Mouse (Mus musculus): ENCODE measurements around the gene Rps9. TPM values are rescaled to one million over a fixed set of nuclear protein-coding genes. Genes with fewer than 3 reads are reported as not detected.
"Not testable (repeated sequence)": the region's sequence is repeated elsewhere in the genome, so short reads cannot be mapped to it uniquely, and the experiment has no call there.

The Rps9 gene
- polyA plus RNA-seq, 1 experiment from 2014 or later = 893 TPM

DNA sequence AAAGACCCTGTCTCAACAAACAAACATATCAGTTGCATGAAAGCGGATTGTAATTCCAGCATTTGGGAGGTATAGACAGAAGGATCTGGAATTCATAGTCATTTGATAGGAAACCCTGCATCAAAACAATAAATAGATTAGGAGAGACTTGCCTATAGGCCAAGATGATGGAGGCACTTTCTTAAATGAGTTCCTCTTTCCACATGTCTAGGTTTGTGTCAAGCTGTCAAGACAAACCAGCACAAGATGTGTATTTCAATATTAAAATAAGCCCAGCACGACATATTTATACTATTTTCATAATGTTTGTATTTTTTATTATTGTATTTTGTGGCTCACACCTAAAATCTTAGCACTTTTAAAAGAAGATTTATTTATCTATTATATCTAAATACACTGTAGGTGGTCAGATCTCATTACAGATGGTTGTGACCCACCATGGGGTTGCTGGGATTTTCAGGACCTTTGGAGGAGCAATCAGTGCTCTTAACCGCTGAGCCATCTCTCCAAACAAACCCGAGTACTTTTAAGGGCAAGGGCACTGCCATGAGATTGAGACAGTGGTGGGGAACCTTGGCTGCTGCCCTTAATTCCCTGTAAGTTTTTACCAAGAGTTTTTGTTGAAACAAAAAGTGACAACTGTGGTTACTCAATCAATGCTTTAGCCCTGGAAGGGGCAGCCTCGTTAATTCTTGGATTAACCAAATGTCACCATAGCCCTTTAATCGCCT is 480 bp upstream of the Rps9 start:
- Histone ChIP-seq H3K36me3 (peaks cover 67% of the 10 kb centered on the region), H3K9me3 (replicated peaks) (no peaks in the 10 kb centered on the region), H3K4me2 (peak overlapping the region; percentile 96), H3K4me3 (peak overlapping the region; percentile 96), H3K4me1 (replicated peaks) (peaks cover 20% of the 10 kb centered on the region), H3K27me3 (replicated peaks) (no peaks in the 10 kb centered on the region), H3K9ac (peak overlapping the region; percentile 34), H3K27ac (ENCODE audit: poor library complexity, severe bottlenecking) (peak overlapping the region; percentile 91; the same call in 1 of the 2 replicates)
- WGBS = 21% methylated on average over 6 of the region's 6 CpGs
- ATAC-seq (ENCODE audit: insufficient number of reproducible peaks, low FRiP score) = peak; percentile 34

DNA sequence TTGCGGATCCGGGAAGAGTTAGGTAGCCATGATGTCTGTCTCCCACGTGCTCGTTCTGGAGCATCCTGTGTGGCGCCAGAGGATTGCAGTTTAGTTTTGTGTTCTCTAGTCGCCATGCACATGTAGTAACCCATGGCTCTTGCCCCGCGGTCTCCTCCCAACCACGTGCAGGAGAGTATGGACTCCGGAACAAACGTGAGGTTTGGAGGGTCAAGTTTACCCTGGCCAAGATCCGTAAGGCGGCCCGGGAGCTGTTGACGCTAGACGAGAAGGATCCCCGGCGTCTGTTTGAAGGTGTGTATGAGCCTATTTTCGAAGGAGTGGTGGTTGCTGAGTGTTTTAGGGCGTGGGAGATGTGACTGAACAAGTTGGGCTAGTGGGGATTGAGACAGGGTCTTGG is 682 bp downstream of the Rps9 start:
- H3K4me2 ChIP-seq = peak overlapping the region; percentile 96
- H3K9ac ChIP-seq = peak overlapping the region; percentile 93
- peak; percentile 54 for ATAC-seq (ENCODE audit: insufficient number of reproducible peaks, low FRiP score)
- H3K4me1 ChIP-seq (replicated peaks) = peaks cover 20% of the 10 kb centered on the region
- peaks cover 55% of the 10 kb centered on the region for H3K36me3 ChIP-seq
- no peaks in the 10 kb centered on the region for H3K27me3 ChIP-seq (replicated peaks)
- H3K4me3 ChIP-seq = peak overlapping the region; percentile 96
- WGBS = under 1% methylated on average over 20 of the region's 20 CpGs
- H3K27ac ChIP-seq (ENCODE audit: poor library complexity, severe bottlenecking) = peak overlapping the region; percentile 91
- H3K9me3 ChIP-seq (replicated peaks) = no peaks in the 10 kb centered on the region

DNA sequence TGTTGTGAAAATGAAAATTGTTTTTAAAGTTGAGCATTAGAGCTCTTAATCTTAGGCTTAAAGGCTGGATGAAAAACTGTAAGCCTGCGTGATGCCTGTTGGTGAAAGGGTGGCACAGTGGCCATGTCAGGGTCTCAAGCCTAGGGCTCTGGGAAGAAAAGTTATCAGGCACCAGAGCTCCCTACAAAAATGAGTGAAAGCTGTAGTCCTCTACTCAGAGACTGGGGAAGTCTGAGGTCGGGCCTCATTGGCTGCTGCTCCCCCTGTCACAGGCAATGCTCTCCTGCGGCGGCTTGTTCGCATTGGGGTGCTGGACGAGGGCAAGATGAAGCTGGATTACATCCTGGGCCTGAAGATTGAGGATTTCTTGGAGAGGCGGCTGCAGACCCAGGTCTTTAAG is 1.7 kb downstream of the Rps9 start:
- peak overlapping the region; percentile 93 for H3K9ac ChIP-seq
- H3K4me2 ChIP-seq = peak overlapping the region; percentile 96
- 6% methylated on average over 7 of the region's 7 CpGs for WGBS
- not testable (repeated sequence) for ATAC-seq (ENCODE audit: insufficient number of reproducible peaks, low FRiP score); H3K9me3 ChIP-seq (replicated peaks); H3K27me3 ChIP-seq (replicated peaks)
- H3K4me1 ChIP-seq (replicated peaks) = peaks cover 20% of the 10 kb centered on the region
- H3K36me3 ChIP-seq = peaks cover 45% of the 10 kb centered on the region
- peak overlapping the region; percentile 39 for H3K27ac ChIP-seq (ENCODE audit: poor library complexity, severe bottlenecking)
- H3K4me3 ChIP-seq = peak overlapping the region; percentile 96

DNA sequence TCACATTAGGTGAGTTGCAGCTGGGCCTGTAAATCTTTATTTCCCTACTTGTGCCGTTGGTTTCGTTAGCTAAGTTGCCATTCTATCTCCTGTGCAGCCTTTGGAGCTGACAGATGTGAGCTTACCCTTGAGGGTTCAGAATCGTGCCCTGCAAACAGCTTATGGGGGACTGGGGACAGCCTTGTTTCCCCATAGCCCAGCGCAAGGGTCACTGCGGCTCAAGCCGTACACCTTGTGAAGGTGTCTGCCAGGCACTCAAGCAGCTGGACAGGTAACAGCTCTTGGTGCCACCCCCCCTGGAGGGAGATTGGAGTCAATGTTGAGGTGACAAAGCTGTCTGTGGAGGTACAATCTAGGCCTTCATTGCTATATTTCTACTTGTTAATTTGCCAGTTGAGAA is 2.1 kb downstream of the Rps9 start:
- Histone ChIP-seq H3K36me3 (peaks cover 42% of the 10 kb centered on the region), H3K4me2 (peak overlapping the region; percentile 96), H3K27me3 (replicated peaks) (no peaks in the 10 kb centered on the region), H3K27ac (ENCODE audit: poor library complexity, severe bottlenecking) (peak overlapping the region; percentile 31), H3K9ac (peak overlapping the region; percentile 93), H3K4me3 (peak overlapping the region; percentile 96), H3K9me3 (replicated peaks) (no peaks in the 10 kb centered on the region), H3K4me1 (replicated peaks) (peaks cover 20% of the 10 kb centered on the region)
- WGBS = 38% methylated on average over 6 of the region's 6 CpGs
- no peak for ATAC-seq (ENCODE audit: insufficient number of reproducible peaks, low FRiP score)

DNA sequence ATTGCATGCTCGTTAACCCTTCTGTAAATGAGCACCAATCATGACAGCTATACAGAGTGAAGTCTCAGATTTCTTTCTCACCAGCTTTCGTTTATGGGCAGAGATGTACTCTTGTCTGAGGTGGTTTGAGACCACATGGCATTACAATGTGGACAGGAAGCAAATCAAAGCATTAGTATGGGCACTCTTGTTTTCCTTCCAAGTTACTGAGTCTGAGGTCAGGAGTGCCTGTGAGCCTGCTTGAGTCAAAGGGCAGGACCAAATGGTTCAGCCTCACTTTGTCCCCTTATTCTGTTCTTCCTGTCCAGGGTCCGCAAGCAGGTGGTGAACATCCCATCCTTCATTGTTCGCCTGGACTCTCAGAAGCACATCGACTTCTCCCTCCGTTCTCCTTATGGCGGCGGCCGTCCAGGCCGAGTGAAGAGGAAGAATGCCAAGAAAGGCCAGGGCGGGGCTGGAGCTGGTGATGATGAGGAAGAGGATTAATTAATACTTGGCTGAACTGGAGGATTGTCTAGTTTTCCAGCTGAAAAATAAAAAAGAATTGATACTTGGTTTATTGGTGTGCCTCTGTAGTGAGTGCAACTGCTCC is 2.6 kb downstream of the Rps9 start:
- H3K4me2 ChIP-seq = peak overlapping the region; percentile 96
- peak overlapping the region; percentile 93; the same call in 1 of the 2 replicates for H3K9ac ChIP-seq
- WGBS = 65% methylated on average over 11 of the region's 11 CpGs
- H3K4me1 ChIP-seq (replicated peaks) = peaks cover 20% of the 10 kb centered on the region
- H3K27me3 ChIP-seq (replicated peaks) = no peaks in the 10 kb centered on the region
- H3K27ac ChIP-seq (ENCODE audit: poor library complexity, severe bottlenecking) = peak overlapping the region; percentile 31; the same call in 1 of the 2 replicates
- H3K9me3 ChIP-seq (replicated peaks) = no peaks in the 10 kb centered on the region
- peak overlapping the region; percentile 96 for H3K4me3 ChIP-seq
- ATAC-seq (ENCODE audit: insufficient number of reproducible peaks, low FRiP score) = no peak
- peaks cover 36% of the 10 kb centered on the region for H3K36me3 ChIP-seq

DNA sequence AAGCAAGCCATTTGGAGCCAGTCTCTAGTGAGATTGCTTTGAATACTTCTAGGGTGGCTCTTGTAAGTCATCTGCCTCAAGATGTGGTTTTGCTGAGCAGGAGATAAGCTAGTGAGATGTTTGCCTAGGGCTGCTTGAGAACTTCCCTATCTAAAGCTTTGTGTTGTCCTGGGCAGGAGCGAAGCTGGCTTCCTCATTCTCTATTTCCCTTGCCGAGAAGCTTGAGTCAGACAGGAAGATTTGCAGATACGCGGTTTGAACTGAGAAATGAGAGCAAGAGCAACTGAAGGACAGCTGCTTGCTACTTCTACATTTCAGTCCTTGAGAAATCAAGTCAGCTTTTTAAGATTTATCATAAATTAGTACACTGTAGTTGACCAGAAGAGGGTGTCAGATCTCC is 3.2 kb downstream of the Rps9 start:
- Histone ChIP-seq H3K36me3 (peaks cover 34% of the 10 kb centered on the region), H3K4me1 (replicated peaks) (peaks cover 20% of the 10 kb centered on the region), H3K4me2 (no peak overlapping the region), H3K9me3 (replicated peaks) (no peaks in the 10 kb centered on the region), H3K9ac (peak overlapping the region; percentile 40; the same call in 1 of the 2 replicates), H3K4me3 (no peak overlapping the region), H3K27me3 (replicated peaks) (no peaks in the 10 kb centered on the region), H3K27ac (ENCODE audit: poor library complexity, severe bottlenecking) (no peak overlapping the region)
- ATAC-seq (ENCODE audit: insufficient number of reproducible peaks, low FRiP score) = no peak
- WGBS = 50% methylated on average over 4 of the region's 4 CpGs

DNA sequence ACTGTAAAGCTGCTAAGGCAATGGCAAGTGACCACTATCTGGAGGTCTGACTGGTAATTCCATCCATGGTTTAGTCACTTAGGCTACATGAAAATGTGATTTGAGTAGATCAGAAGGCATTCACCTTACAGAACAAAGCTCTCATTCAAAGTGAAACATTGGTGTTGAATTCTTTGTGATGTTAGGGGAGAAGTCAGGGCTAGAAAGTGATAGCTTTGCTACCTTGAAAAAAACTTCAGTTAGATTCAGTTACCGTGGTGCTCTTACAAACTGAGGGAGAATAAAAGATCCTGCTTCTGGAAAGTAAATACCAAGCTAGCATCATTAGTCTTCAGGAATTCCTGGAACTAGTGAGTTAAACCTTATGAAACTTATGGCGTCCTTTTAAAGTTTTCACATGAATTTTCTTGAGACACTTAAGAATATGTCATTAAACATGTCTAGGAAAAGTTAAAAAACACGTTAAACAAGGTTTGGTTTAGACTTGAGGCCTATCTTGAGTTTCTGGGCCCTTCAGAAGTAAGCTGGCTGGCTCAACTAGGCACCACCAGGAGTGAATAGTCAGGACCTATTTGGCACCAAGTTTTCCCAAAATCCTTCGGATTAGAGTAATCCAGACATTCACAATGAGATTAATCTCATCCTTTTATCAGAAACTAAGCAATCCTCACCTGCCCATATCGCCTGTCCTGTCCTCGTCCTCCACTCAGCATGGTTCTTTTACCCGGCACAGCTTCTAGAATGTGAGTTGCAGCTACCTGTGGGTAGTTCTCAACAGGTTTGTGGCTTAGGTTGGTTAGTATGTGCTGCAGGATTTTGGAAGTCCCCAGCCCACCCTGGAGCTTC is 4.0 kb downstream of the Rps9 start:
- Histone ChIP-seq H3K9ac (no peak overlapping the region), H3K4me2 (no peak overlapping the region), H3K36me3 (peaks cover 34% of the 10 kb centered on the region), H3K4me1 (replicated peaks) (peaks cover 20% of the 10 kb centered on the region), H3K27me3 (replicated peaks) (no peaks in the 10 kb centered on the region), H3K9me3 (replicated peaks) (no peaks in the 10 kb centered on the region), H3K27ac (ENCODE audit: poor library complexity, severe bottlenecking) (no peak overlapping the region), H3K4me3 (no peak overlapping the region)
- 37% methylated on average over 7 of the region's 7 CpGs for WGBS
- no peak for ATAC-seq (ENCODE audit: insufficient number of reproducible peaks, low FRiP score)

DNA sequence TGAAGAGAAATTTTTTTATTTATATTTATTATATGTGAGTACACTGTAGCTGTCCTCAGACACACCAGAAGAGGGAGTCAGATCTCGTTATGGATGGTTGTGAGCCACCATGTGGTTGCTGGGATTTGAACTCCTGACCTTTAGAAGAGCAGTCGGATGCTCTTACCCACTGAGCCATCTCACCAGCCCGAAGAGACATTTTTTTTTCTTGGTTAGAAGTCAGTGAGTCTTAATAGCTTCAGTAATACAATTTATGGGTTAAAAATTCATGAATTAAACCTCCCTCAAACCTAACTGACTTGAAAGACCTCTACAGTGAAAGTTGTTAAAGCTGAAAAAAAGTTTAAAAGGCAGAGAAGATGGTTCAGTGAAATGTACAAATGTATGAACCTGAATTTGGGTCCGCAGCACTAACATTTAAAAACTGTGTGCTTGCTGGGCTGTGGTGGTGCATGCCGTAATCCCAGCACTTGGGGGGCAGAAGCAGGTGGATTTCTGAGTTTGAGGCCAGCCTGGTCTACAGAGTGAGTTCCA is 4.7 kb downstream of the Rps9 start:
- H3K27ac ChIP-seq (ENCODE audit: poor library complexity, severe bottlenecking); H3K4me3 ChIP-seq; H3K9ac ChIP-seq; ATAC-seq (ENCODE audit: insufficient number of reproducible peaks, low FRiP score); H3K4me2 ChIP-seq; H3K27me3 ChIP-seq (replicated peaks); H3K9me3 ChIP-seq (replicated peaks): not testable (repeated sequence)
- H3K4me1 ChIP-seq (replicated peaks) = peaks cover 20% of the 10 kb centered on the region
- 40% methylated on average over 5 of the region's 5 CpGs for WGBS
- peaks cover 34% of the 10 kb centered on the region for H3K36me3 ChIP-seq

DNA sequence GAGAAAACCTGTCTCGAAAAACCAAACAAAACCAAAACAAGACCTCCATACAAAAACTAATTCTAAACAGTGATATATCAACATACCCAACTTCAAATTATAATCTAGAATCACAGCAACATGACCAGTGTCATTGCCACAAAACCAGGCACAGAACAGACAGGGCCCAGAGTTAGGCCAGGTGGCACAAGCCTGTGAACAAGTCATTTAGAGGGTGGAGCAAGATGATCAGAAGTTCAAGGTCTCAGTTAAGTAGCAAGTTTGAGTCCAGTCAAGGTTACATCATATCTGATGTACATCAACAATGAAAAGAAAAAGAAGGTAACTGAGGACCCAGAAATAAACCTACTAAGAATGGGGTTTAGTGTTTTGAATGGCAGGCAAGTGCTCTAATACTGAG is 5.2 kb downstream of the Rps9 start:
- no peak overlapping the region for H3K4me2 ChIP-seq
- peaks cover 34% of the 10 kb centered on the region for H3K36me3 ChIP-seq
- H3K27ac ChIP-seq (ENCODE audit: poor library complexity, severe bottlenecking) = no peak overlapping the region
- no peaks in the 10 kb centered on the region for H3K27me3 ChIP-seq (replicated peaks)
- no peak overlapping the region for H3K9ac ChIP-seq
- peaks cover 20% of the 10 kb centered on the region for H3K4me1 ChIP-seq (replicated peaks)
- 87% methylated on average over 1 of the region's 1 CpGs for WGBS
- no peak overlapping the region for H3K4me3 ChIP-seq
- no peaks in the 10 kb centered on the region for H3K9me3 ChIP-seq (replicated peaks)
- ATAC-seq (ENCODE audit: insufficient number of reproducible peaks, low FRiP score) = no peak

DNA sequence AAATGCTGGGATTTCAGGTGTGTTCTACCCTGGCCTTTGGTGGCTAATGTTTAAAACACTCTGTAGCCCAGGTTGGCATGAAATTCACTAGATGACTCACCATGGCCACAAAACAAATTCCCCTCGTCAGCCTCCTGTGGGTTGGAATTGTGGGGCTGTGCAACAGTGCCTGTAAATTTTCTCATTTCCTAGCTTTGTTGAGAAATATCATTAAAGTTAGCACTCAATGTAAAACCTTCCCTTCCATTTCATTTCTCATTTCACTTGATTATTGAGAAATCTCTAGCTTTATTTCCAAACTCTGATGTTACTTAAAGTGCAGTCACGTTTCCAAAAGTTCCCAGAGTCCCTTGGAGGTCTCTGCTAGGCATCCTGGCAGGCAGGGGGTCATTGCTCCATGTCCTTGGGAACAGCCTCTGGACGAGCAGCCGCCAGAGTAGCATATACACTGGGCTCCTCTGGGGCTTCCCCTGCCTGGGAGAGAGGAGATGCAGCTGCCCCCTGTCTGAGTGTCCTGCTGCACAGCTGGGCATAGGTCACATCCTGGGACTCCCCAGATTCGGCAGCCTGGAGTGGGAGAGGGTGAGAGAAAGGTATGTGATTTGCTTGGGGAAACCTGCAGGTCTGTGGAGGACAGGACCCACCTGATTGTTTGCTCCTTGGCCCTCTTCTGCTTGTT is 8.6 kb downstream of the Rps9 start:
- ATAC-seq (ENCODE audit: insufficient number of reproducible peaks, low FRiP score) = 0 out of 2 replicates have a peak, but pooled peaks have one; percentile 27
- Histone ChIP-seq H3K9ac (no peak overlapping the region), H3K36me3 (peaks cover 8% of the 10 kb centered on the region), H3K27ac (ENCODE audit: poor library complexity, severe bottlenecking) (no peak overlapping the region), H3K4me2 (no peak overlapping the region), H3K9me3 (replicated peaks) (no peaks in the 10 kb centered on the region), H3K4me1 (replicated peaks) (no peaks in the 10 kb centered on the region), H3K27me3 (replicated peaks) (no peaks in the 10 kb centered on the region), H3K4me3 (no peak overlapping the region)
- 32% methylated on average over 5 of the region's 5 CpGs for WGBS

Measured in heart, embryonic 12.5 days (tissue).